In the genomic region with DNA sequence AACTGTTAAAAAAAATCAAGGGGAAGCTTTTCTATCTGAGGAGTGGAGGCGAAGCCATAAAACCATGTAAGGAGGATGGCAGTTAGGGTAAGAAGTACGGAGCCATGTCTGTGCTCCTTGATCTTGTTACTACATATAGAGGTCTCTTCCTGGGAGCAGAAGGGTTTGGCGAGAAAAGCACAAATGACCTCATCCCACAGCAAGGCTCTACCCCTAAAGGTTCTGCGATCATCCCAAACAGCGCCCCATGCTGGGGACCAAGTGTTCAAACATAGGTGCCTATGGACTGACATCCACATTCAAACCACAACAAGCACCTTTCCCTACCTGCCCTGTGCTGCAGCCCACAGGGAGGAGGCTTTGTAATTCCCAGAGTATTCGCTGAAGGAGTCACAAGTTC, we compare ENCODE assay signal across 8 mouse cellular contexts. TPM values are rescaled to one million over a fixed set of nuclear protein-coding genes. Genes with fewer than 3 reads are reported as not detected.
DNase-seq lines count a peak whose midpoint lies in the region; ATAC-seq and TF ChIP-seq lines count a peak whose summit lies in the region.

No protein-coding gene starts in this region.

- no peak overlapping the region for H3K9ac ChIP-seq in embryonic facial prominence, embryonic 15.5 days
- no peak overlapping the region for H3K9ac ChIP-seq in midbrain, embryonic 14.5 days (replicated peaks; ENCODE audit: low read length)

- peak overlapping the region; percentile 16; the same call in 1 of the 2 replicates for H3K4me3 ChIP-seq in embryonic facial prominence, embryonic 15.5 days (replicated peaks)
- H3K4me3 ChIP-seq in hindbrain, embryonic 10.5 days: peak overlapping the region; percentile 33
- H3K4me3 ChIP-seq in midbrain, embryonic 14.5 days (replicated peaks; ENCODE audit: low read depth, low read length): 0 out of 2 replicates have a peak overlapping the region, but pooled peaks have one; percentile 1

- ATAC-seq in Patski: peak; percentile 26
- no peak for ATAC-seq in embryonic facial prominence, embryonic 15.5 days (ENCODE audit: insufficient number of reproducible peaks, low FRiP score, low TSS enrichment, low read depth)
- ATAC-seq in midbrain, embryonic 14.5 days (ENCODE audit: low FRiP score, low TSS enrichment): peak; percentile 70; the same call in 1 of the 2 replicates

- no peak overlapping the region for H3K27ac ChIP-seq in embryonic facial prominence, embryonic 15.5 days (replicated peaks)
- H3K27ac ChIP-seq in hindbrain, embryonic 10.5 days: no peak overlapping the region
- no peak overlapping the region for H3K27ac ChIP-seq in midbrain, embryonic 14.5 days (replicated peaks; ENCODE audit: low read depth, low read length)

- peak; percentile 2 to 6 for DNase-seq in layer of hippocampus, adult 18-20 months (ENCODE audit: low spot score in 2 of 2)
- no peak for DNase-seq in layer of hippocampus, adult 8-10 months (ENCODE audit: low spot score in 2 of 2)
- DNase-seq in Patski (ENCODE audit: low read depth, low spot score): no peak
- no peak for DNase-seq in hindbrain, embryonic 10.5 days (ENCODE audit: low spot score)
- peak; percentile 8 to 25 for DNase-seq in layer of hippocampus, postnatal 14 days (ENCODE audit: low spot score in 2 of 2)
- DNase-seq in midbrain, embryonic 14.5 days: peak; percentile 41
- DNase-seq in thymus, postnatal 14 days: peak; percentile 66

- peaks cover 11% of the 10 kb centered on the region for H3K27me3 ChIP-seq in Patski
- H3K27me3 ChIP-seq in embryonic facial prominence, embryonic 15.5 days: no peaks in the 10 kb centered on the region
- H3K27me3 ChIP-seq in hindbrain, embryonic 10.5 days (ENCODE audit: insufficient read depth, poor library complexity, severe bottlenecking): no peaks in the 10 kb centered on the region
- H3K27me3 ChIP-seq in midbrain, embryonic 14.5 days (ENCODE audit: control insufficient read depth, insufficient read depth, low read length): no peaks in the 10 kb centered on the region

- H3K9me3 ChIP-seq in embryonic facial prominence, embryonic 15.5 days (replicated peaks): no peaks in the 10 kb centered on the region
- H3K9me3 ChIP-seq in hindbrain, embryonic 10.5 days: no peaks in the 10 kb centered on the region
- H3K9me3 ChIP-seq in midbrain, embryonic 14.5 days (ENCODE audit: control insufficient read depth, low read length): no peaks in the 10 kb centered on the region

- H3K4me1 ChIP-seq in embryonic facial prominence, embryonic 15.5 days: no peaks in the 10 kb centered on the region
- peaks cover 2% of the 10 kb centered on the region; the same call in 1 of the 2 replicates for H3K4me1 ChIP-seq in hindbrain, embryonic 10.5 days (replicated peaks)
- H3K4me1 ChIP-seq in midbrain, embryonic 14.5 days (ENCODE audit: control insufficient read depth, insufficient read depth, low read length): no peaks in the 10 kb centered on the region

- CTCF ChIA-PET in Patski (lab: Charles Lee): interaction anchor here (0.9 to 1.2 kb wide), 6 partner anchors 9 to 212 kb away, joined by 3 to 5 read pairs (median 4); no protein-coding TSS in a partner anchor

- POLR2A ChIA-PET in Patski (lab: Charles Lee): no interaction called here

- TF ChIP-seq CTCF in Patski (IDR thresholded peaks at IDR 0.05): no peak

- no peaks in the 10 kb centered on the region for H3K36me3 ChIP-seq in embryonic facial prominence, embryonic 15.5 days
- H3K36me3 ChIP-seq in hindbrain, embryonic 10.5 days: no peaks in the 10 kb centered on the region
- no peaks in the 10 kb centered on the region for H3K36me3 ChIP-seq in midbrain, embryonic 14.5 days (ENCODE audit: control insufficient read depth, insufficient read depth, low read length)

- H3K4me2 ChIP-seq in embryonic facial prominence, embryonic 15.5 days (replicated peaks): peak overlapping the region; percentile 35
- peak overlapping the region; percentile 32 for H3K4me2 ChIP-seq in midbrain, embryonic 14.5 days (ENCODE audit: low read length)

- in situ Hi-C loops in Patski (cut with MboI; ENCODE audit: low pct_unique_long_range_greater_than_20kb): no loop called here

- WGBS in embryonic facial prominence, embryonic 15.5 days: 40% methylated on average over 6 of the region's 6 CpGs
- 45% methylated on average over 6 of the region's 6 CpGs for WGBS in hindbrain, embryonic 10.5 days
- WGBS in midbrain, embryonic 14.5 days: 40% methylated on average over 6 of the region's 6 CpGs

RNA-seq across cellular contexts. Expression of gene Il2ra, which starts 21.8 kb away (rescaled TPM):
- total RNA-seq in layer of hippocampus, adult 18-20 months (2021): under 1 TPM; 0.07 to 0.08 TPM
- total RNA-seq in layer of hippocampus, adult 8-10 months (2022): under 1 TPM in 3 of 4 experiments, not detected in 1; 0.08 to 0.13 (median 0.09) TPM
- not detected for polyA plus RNA-seq in Patski (2021)
- not detected in 2 replicates for polyA plus RNA-seq in embryonic facial prominence, embryonic 15.5 days (2015; fragmentation: Nextera tagmentation; extraction: Ambion mirVana)
- polyA plus RNA-seq in hindbrain, embryonic 10.5 days (2016; fragmentation: Nextera tagmentation; extraction: Ambion mirVana): not detected in 2 replicates
- total RNA-seq in layer of hippocampus, postnatal 14 days (2021): under 1 TPM in 1 of 2 experiments, not detected in 1; 0.17 TPM
- not detected in 2 replicates for polyA plus RNA-seq in midbrain, embryonic 14.5 days (2014; fragmentation: Nextera tagmentation; extraction: Ambion mirVana)

RNA-seq across cellular contexts. Expression of gene Gm17490, which starts 38.3 kb away (rescaled TPM):
- not detected for total RNA-seq in layer of hippocampus, adult 18-20 months (2021)
- not detected for total RNA-seq in layer of hippocampus, adult 8-10 months (2022)
- not detected for polyA plus RNA-seq in Patski (2021)
- not detected in 2 replicates for polyA plus RNA-seq in embryonic facial prominence, embryonic 15.5 days (2015; fragmentation: Nextera tagmentation; extraction: Ambion mirVana)
- polyA plus RNA-seq in hindbrain, embryonic 10.5 days (2016; fragmentation: Nextera tagmentation; extraction: Ambion mirVana): not detected in 2 replicates
- not detected for total RNA-seq in layer of hippocampus, postnatal 14 days (2021)
- polyA plus RNA-seq in midbrain, embryonic 14.5 days (2014; fragmentation: Nextera tagmentation; extraction: Ambion mirVana): not detected in 2 replicates

RNA-seq across cellular contexts. Expression of gene Il15ra, which starts 40.7 kb away (rescaled TPM):
- total RNA-seq in layer of hippocampus, adult 18-20 months (2021): 1 to 10 TPM; 6.1 to 8.2 TPM
- total RNA-seq in layer of hippocampus, adult 8-10 months (2022): 10 to 100 TPM in 2 of 4 experiments, 1 to 10 TPM in 2; 7.1 to 14.0 (median 10.0) TPM
- polyA plus RNA-seq in Patski (2021): 0.91 TPM
- 2.1 and 3.3 TPM in 2 replicates for polyA plus RNA-seq in embryonic facial prominence, embryonic 15.5 days (2015; fragmentation: Nextera tagmentation; extraction: Ambion mirVana)
- polyA plus RNA-seq in hindbrain, embryonic 10.5 days (2016; fragmentation: Nextera tagmentation; extraction: Ambion mirVana): 0.35 and 0.51 TPM in 2 replicates
- 1 to 10 TPM; 4.9 to 6.7 TPM for total RNA-seq in layer of hippocampus, postnatal 14 days (2021)
- polyA plus RNA-seq in midbrain, embryonic 14.5 days (2014; fragmentation: Nextera tagmentation; extraction: Ambion mirVana): 0.62 and 0.64 TPM in 2 replicates

Comparison
In these comparisons a context has a peak if more than half of its experiments do, and no peak if none do; other contexts are left out.
1. DNase-seq: peak in layer of hippocampus, adult 18-20 months (2 of 2), layer of hippocampus, postnatal 14 days (2 of 2), midbrain, embryonic 14.5 days (single experiment) and thymus, postnatal 14 days (single experiment); none in layer of hippocampus, adult 8-10 months (0 of 2), Patski (single experiment) and hindbrain, embryonic 10.5 days (single experiment).
2. Peak in every context shown above with its lines, with median percentiles within 50 percentile points of each other: H3K4me3 ChIP-seq.